Mouse (Mus musculus) granulocyte monocyte progenitor cell, adult 5-6 weeks (primary cell): ENCODE data around the gene Ndufb8. TPM values are rescaled to one million over a fixed set of nuclear protein-coding genes. Genes with fewer than 3 reads are reported as not detected.

Source experiments
- ATAC-seq: replicated peaks from 2 replicates; pipeline ENCODE4 v1.8.0; 2016; ENCODE audit warnings: mild to moderate bottlenecking, moderate TSS enrichment, inconsistent platforms; ENCODE audit not compliant: poor library complexity, severe bottlenecking
- total RNA-seq, 2 experiments: library from RNA; stranded (forward) in 1 of 2; stranded (reverse) in 1 of 2; fragments of 200-712, 200-1000 nt in 1 of 2; fragments of >200 nt in 1 of 2; fragmentation: Nextera tagmentation in 1 of 2; gene quantifications; 2 replicates each; pipeline ENCODE4 v1.2.3; 2014 to 2017

Ndufb8 gene
- total RNA-seq (2014; fragmentation: Nextera tagmentation) (424 and 454 TPM in 2 replicates), total RNA-seq (2017) (298 and 303 TPM in 2 replicates)

DNA sequence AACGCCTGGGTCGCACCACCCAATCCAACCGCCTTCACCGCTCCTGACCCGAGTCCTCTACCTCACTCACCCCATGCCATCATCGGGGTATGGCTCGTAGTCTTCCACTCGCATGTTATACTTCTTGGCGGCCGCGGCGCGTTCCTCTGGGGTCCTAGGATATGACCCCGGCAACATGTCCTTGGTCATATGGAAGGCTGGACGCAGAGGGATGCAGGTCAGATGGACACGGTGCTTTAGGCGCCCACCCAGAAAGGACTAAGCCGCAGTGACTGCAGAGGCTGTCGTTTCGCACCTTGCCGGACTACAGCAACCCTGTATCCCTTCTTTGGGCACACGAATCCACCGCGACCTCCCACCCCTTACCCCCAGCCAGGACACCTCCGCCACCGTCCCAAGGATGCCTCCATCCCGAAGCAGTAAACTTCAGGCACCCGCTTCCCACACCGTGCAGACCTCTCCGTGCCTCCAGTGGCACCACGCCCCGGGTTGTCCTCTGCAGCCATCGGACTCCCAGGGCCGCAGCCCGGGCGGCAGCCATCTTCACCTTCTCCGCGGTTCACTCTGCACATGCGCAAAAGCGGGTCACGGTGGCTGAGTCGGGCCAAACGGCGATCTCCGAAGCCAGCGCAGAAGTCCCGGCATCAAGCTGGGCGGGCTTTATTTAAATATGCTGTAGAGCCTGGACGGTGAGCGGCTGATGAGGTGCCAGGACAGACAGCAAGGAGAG is at the start of gene Ndufb8:
Ndufb8 (minus strand) TSS at position 580 of the 730 bp plus-strand sequence.
- peak; percentile 91 for ATAC-seq

DNA sequence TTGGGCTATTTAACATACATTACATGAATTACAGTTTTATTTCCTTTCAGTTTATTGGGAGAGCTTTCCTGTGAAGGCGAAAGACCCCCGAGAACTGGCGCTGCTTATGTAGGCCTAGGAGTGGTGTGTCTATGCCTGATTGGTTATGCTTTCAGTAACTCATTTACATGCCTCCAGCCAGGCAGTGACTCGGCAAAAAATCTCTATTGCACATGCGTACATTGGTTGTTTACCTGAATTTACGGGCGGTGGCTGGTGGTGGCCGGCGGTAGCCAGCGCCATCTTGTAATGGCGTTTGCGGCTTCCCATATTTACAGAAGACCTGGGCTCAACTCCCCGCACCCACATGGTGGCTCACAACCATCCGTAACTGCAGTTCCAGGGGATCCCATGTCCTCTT is 38.9 kb upstream of the Ndufb8 start:
- no peak for ATAC-seq

DNA sequence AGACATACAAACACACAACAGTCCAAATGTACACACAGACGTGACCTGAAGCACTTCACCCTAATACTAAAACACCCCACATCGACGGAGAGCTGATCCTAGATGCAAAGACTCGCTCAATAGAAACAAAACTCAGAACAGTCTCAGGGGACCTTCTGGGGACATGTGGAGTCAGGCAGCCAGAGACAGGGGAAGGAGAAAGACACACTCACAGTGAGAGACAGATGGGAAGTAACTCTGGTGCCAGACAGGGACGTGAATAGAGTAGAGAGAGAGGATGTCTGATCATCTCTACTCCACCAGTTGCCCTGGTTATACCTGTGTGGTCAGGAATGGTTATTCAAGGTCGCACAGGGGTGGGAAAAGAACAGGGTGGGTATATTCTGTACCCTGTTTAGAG is 36.4 kb upstream of the Ndufb8 start:
- no peak for ATAC-seq

DNA sequence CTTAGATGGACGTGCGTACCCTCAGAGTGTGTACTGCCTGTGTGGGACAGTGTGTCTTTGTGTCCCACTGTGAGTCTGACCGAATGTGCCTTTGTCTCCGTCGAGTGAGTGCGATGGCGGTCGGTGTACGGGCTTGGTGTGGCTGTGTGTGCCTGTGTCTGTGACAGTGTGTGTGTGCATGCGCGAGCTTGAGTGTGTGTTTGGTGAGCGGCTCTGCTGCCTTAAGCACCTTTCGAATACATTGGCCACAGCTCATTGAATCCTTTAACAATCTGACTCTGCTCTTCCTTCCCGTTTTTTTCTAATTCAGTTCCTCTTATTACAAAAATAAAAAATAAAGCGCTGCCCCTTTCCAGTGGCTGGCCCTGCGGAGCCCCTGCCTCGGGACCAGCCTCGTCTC is 35.8 kb upstream of the Ndufb8 start:
- ATAC-seq, result peak; percentile 66

DNA sequence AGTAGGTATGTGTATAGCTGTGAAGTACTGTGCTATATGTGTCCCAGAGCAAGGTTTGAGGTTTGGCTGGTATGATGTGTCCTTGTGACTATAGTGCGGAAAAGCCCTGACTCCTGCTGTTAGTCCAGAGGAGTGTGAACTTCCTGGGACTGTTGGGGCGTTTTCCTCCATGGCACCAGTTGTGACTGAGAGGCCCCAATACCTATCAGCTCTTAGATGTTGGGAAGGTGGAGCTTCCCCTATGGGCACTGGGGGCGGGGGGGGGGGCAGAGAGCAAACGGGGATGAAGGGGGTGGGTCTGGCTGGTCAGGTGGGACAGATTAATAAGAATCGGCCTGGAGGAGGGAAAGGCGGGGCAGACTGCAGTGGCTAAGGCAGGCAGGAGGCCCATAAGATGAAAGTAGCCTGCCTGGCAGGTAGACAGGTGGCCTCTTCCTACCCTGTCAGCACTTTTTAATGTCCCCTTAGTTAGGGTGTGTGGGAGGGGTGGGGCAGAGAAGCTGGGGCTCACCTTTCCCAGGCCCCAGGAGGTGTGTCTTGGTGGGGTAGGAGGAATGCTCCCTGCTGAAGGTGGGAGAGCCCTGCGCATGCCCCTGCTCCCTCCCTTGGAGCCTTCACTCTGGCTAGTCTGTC is 34.5 kb upstream of the Ndufb8 start:
- ATAC-seq, result no peak

DNA sequence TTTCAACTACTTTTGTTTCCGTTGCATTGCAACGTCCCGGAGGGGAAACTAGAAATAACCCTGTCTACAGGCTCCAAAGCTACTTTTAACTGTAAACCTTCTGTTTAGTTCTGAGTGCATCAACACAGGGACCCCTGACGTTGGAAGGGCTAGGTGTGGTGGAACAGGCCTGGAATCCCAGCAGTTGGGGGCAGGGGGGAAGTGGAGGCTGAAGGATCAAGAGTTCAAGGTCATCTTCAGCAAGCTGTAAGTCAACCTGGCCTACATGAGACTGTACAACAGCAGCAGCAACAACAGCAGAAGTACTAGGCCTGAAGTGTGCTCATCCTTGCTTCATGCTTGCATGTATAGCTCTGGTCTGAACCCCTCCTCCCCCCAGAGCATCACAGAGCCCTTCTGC is 32.8 kb upstream of the Ndufb8 start:
- ATAC-seq, result no peak

DNA sequence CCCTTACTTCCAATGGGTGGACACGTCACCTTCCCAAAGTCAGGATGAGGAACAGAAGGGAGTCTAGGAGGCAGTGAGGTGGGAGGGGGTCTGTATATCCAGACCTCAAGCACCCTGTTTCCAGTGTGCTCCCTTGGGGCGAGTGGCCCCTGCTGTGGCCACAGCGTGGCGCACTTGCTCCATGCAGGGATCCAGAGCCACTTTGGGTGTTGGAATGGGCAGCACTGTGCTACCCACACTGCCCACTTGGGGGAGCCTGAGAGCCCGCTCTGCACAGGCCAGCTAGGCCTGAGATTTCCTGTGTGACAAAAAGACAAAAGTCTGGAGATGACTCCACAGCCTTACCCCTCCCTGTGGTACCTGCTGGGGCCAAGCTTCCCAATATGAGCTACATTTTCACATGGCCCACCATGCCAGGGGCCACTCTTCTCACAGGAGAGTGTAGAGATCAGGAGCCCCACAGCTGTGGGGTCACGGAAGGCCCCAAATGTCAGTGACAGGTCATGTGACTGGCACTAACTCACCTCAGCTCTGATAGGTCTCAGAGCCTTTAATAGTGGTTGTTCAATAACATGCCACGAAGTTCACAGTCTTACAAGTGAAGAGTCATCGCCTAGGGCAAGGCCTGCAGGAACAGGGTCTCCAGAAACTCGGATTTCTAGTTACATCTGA is 27.5 kb upstream of the Ndufb8 start:
- ATAC-seq, result peak; percentile 94

DNA sequence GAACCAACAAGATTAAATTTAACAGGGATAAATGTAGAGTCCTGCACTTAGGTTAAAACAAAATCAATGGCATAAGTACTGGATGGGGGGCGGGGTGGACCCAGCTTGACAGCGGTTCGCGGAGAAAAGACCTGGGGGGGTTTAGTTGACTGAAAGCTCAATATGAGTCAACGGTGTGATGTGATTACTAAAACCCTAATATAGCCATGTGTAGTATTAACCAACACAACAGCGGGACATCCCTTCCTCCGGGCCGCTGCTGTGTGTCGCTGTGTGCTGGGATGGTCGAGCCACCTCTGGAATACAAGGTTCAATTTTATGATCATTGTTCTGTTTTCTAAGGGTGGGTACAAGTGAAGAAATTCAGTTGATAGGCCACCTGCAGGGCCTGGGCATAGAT is 26.9 kb upstream of the Ndufb8 start:
- ATAC-seq, result no peak

DNA sequence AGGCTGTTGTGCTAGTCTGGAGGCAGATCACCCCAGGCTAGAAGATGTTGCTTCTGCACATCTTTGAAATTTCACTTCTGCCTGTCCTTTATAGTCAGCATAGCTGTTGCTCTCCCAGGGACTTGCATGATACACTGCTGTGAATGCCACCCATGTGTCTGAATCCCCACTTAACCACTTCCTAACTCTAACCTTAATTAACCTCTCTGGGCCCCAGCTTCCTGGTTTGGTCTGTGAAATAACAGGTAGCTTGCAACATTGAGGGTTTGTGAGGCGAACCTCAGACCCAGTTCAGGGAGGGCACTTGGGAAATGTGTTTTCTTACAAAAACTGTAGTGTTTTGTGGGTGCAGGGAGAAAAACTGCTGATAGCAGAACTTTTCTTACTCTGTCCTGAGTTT is 22.8 kb upstream of the Ndufb8 start:
- peak; percentile 68 for ATAC-seq

DNA sequence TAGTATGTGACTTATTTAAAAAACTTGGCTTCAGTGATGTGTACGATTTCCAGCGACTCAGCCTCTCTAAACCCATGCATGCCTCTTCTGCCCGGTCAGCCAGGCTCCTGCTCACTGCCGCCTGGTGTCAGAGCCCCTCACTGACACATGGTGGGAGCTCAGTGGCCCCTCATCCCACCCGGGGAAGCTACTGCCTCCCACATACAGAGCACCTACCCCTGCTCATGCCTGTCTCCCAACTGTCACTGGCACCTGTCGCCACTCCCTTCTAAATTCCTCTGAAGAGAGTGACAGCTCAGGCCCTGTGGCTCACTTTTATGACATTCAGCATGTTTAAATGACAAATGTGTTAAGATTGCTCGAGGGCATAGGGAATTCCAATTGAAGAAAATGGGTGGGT is 21.0 kb upstream of the Ndufb8 start:
- ATAC-seq, result no peak

DNA sequence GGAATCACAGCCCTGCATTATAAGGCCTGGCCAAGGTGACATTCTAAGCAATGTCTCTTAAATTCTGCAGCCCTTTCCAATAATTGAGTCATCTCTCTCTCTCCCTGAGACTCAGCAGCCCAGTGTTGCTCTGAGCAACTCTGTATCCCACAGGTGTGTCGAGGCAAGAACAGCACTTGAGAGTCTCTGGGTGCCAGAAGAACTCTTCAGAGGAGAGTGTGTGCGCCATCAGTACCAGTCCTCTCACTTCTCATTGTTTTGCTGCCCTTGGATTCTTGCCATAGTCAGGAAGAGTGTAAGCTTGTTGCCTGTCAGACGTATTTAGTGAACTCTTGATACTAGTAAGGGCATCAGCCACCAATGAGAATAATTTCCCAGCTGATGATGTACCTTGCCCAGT is 12.5 kb upstream of the Ndufb8 start:
- no peak for ATAC-seq

DNA sequence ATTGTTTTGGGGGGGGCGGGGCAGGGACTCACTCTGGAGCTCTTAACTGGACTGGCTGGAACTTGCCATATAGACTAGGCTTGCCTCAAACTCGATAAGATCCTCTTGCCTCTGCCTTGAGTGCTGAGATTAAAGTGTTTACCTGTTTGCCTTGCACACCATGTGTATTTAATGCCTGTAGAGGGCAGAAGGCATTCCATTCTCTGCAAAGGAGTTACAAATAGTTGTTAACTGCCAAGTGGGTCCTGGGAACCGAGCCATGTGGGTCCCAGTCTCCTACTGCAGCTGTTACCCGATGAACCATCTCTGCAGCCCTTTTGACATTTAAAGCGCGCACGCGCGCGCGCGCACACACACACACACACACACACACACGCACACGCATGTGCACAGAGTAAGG is 8.8 kb upstream of the Ndufb8 start:
- no peak for ATAC-seq

DNA sequence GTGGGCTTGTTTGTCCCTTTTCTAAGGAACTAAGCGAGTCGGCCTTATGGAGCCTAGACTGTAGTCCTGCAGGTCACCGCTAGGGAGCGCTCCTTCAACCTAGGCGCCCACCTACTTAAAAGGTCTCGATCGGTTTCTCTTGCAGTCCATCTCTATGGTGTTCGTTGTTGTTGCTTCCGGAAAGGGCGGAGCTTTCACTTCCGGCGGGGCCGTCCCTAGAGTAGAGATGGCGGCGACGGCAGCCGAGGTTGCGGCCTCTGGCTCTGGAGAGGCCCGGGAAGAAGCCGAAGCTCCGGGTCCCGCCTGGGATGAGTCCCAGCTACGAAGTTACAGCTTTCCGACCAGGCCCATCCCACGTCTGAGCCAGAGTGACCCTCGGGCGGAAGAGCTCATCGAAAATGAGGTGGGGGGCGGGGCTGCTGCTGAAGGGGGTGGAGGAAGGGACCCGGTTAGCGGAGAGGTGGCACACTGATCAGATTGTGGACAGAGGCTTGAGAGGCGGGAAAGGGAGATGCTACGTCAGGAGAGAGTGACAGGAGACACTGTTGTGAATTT is 7.5 kb upstream of the Ndufb8 start, which contains the start of gene Hif1an:
Hif1an (plus strand) TSS at position 199 of the 555 bp plus-strand sequence.
- peak; percentile 98 for ATAC-seq

DNA sequence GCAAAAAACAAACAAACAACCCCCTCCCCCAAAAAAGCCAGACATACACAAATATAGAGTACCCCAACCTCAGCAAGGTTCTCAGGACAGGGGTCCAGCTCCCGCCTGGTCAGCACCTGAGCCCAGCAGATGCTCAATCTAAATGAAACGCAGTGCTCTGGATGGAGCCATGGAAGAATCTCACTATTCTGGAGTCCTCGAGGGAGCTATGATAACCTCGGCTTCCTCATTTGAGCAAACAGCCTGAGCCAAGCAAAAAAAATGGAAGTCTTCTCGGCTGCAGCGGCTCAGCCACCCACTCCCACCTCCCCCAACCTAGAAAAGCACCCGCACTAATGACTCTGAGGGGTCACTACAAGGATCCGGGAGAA is 765 bp downstream of the Ndufb8 start:
- peak; percentile 58 for ATAC-seq

DNA sequence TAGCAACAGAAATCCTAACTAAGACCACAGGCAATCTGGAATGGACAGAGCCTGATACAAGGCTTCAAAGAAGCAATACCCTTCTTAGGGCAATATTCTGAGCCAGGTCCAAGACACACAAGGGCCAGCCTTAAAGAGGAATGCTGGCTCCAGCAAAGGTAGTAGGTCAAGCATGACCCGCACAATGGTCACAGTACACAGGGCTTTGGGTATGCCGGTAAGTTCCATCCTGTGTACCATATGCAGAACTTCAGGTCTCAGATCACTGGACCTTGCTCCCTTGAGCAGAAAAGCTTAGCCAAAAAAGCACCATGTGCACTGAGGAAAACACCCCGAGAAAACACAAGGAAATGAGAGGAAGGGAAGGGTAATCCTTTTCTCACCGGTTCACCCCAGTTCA is 2.0 kb downstream of the Ndufb8 start:
- ATAC-seq, result no peak

DNA sequence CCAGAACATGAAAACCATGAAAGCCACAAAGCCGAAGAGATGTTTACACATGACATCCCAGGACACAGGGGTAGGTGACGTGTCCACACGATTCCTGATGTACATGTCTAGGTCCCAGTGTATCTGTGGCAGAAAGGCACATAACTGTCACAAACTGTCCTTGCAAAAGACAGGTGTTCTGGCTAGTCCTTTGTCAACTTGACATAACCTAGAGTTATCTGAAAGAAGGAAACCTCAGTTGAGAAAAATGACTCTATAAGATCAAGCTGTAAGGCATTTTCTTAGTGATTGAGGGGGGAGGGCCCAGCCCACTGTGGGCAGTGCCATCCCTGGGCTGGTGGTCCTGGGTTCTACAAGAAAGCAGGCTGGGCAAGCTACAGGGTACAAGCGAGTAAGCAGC is 2.5 kb downstream of the Ndufb8 start, which contains the start of gene Gm20538:
Gm20538 (minus strand) TSS at position 101 of the 400 bp plus-strand sequence.
- ATAC-seq, result no peak

DNA sequence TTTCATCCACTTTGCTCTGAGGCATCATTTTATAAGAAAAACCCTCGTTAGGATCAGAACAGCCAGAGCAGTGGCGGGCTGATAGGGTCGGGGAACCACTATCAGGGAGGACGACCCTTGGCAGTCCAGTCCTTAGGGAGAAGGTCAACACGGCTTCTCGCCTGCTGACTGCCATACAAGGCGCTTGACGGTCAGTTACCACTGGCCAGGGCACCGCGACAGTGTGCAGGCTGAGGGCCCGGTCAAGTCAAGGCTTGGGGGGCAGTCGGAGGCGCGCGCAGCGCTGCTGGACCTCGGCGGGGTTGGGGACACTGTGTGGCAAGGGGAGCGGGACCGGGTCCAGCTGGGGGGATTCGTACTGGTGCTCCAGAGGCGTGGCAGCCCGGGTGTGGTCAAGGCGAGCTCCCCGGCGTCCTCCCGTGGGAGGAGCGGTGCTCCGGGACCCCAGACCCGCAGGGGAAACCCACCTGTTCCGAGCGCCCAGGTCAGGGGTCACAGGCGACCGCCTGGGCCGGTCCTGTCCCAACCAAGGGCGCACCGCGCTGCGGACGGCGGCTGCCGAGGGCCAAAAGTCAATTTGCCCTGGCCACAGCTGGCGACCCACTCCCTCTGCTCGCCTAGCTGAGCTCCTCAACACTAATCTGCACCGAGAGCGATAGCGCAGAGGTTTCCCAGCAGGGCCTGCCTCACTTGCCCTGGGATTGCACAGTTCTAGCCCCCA is 9.8 kb downstream of the Ndufb8 start, which contains the start of gene Sec31b:
Sec31b (minus strand) TSS at position 544 of the 721 bp plus-strand sequence.
- ATAC-seq, result peak; percentile 59

DNA sequence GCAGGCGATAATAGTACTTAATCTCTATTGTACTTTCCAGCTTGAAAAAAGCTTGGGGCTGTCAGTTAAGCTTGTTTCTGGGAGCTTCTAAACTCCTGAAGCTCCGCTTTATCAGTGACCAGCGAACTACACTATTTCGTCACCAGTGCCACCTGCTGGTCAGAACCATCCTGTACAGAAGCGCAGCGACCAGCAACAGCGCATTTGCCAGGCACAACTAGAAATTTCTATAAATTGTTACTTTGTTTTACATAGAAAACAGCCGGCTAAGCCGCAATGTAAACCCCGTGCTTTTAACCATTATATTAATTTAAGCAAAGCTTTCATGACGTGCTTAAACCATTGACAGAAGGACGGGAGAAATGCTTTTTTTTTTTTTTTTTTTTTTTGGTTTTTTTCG is 10.5 kb downstream of the Ndufb8 start:
- peak; percentile 71 for ATAC-seq

DNA sequence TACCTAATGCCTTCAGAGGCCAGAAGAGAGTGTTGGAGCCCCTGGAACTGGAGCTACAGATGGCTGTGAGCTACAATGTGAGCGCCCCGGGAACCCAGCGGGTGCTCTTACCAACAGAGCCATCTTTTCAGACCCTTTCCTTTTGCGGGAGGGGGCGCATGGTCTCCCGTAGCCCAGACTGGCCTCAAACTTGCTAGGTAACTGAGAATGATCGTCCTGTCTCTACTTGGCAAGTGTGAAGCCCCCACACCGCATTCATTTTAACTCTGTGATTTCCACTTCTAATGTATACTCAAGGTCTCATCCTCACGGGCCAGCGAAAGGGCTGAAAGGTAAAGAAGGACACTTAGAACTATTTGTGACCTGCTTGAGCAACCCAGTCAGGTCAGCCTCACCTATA is 10.9 kb downstream of the Ndufb8 start:
- no peak for ATAC-seq

DNA sequence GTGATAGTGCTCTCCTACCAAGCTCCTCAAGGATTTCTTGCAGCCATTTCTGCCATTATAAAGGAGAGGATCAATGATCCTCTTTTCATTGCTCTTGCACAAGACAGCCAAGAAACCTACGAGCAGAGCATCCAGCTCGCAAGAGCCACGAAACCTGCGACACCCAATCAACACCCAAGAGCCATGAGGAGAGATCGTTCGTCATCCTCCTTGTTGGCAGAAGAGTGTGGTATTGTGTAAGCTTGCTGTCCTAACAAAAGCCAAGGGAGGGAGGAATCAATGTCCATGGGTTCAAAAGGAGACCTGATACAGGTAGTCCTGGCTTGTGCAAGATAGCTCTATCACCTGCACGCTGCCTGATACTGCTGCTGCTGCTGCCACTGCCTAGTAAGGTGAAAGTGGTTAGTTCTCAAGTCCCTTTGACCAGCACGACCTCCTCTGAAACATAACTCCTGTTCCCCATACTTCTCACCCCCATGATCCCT is 12.5 kb downstream of the Ndufb8 start:
- no peak for ATAC-seq
